Mouse (Mus musculus) stomach, embryonic 15.5 days (tissue): ENCODE measurements at regions not wholly inside any gene's neighbourhood (a gene's known extent, or its start where the extent isn't known, plus 50 kb on each side); places are given as distances from the start of the nearest gene placed in this dataset.

ENCODE experiments used
- ATAC-seq: fragments of 200-750 bp; cut with Nextera tagmentation; 2 replicates; pipeline ENCODE4 v1.8.0; 2017; ENCODE audit warnings: low read depth, moderate number of reproducible peaks, moderate TSS enrichment; ENCODE audit not compliant: insufficient read depth, low FRiP score
- H3K27ac ChIP-seq: fragments of 300-500 bp; sonication (generic); 2 replicates; pipeline ENCODE4 v1.5.1; 2015; ENCODE audit warnings: mild to moderate bottlenecking, inconsistent platforms
- H3K27me3 ChIP-seq: fragments of 300-500 bp; sonication (generic); replicated peaks from 2 replicates; pipeline ENCODE4 v1.6.1; 2015; ENCODE audit warnings: inconsistent platforms
- H3K36me3 ChIP-seq: fragments of 300-500 bp; sonication (generic); 2 replicates; pipeline ENCODE4 v1.6.1; 2015; ENCODE audit warnings: inconsistent platforms
- H3K4me1 ChIP-seq: fragments of 300-500 bp; sonication (generic); 2 replicates; pipeline ENCODE4 v1.6.1; 2015; ENCODE audit warnings: inconsistent platforms
- H3K4me2 ChIP-seq: fragments of 300-500 bp; sonication (generic); 2 replicates; pipeline ENCODE4 v1.6.1; 2015; ENCODE audit warnings: mild to moderate bottlenecking, inconsistent platforms
- H3K4me3 ChIP-seq: fragments of 300-500 bp; sonication (generic); replicated peaks from 2 replicates; pipeline ENCODE4 v1.5.1; 2015; ENCODE audit warnings: inconsistent platforms
- H3K9ac ChIP-seq: fragments of 300-500 bp; sonication (generic); 2 replicates; pipeline ENCODE4 v1.6.1; 2015; ENCODE audit warnings: inconsistent platforms
- H3K9me3 ChIP-seq: fragments of 300-500 bp; sonication (generic); 2 replicates; pipeline ENCODE4 v1.6.1; 2016; ENCODE audit warnings: inconsistent platforms
- WGBS: fragments of 180-500 bp; shearing (Covaris S2); methylation state at CpG from one replicate; pipeline ENCODE4 v1.1.7; 2015; 5-methylcytosine and 5-hydroxymethylcytosine counted together

- no peak overlapping the region for H3K4me2 ChIP-seq
- 0 out of 2 replicates have a peak, but pooled peaks cover 4% of the 10 kb centered on the region for H3K4me1 ChIP-seq
- ATAC-seq: no peak
- no peak overlapping the region for H3K4me3 ChIP-seq
- H3K36me3 ChIP-seq: no peaks in the 10 kb centered on the region
- no peaks in the 10 kb centered on the region for H3K9me3 ChIP-seq
- H3K27ac ChIP-seq: no peak overlapping the region
- no peaks in the 10 kb centered on the region for H3K27me3 ChIP-seq
- no peak overlapping the region for H3K9ac ChIP-seq
Observed at GRCm38 (mm10) chr7:67426076-67426475, 53.4 kb upstream of the Mef2a start.

DNA sequence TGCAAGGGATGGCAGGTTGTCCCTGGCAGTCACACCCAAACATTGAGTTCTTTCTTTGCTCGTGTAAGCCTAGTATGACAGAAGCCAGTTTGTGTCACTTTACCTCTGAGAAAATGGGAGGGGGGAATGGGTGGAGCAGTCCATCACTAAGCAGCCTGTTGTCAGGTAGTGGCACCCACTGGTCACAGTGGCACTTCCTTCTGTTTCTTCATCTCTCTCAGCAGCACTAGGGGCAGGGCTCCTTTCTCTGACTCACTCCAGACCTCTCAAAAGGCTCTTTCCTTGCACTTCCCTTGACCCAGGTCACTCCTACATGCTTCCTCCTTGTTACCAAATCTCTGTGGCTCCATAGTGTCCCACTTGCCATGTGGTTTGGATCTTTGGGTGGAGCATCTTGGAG, 52.9 kb upstream of the Mef2a start:
- WGBS: 40% methylated on average over 1 of the region's 1 CpGs

GRCm38 (mm10) chr7:67424810-67425485, 52.3 kb upstream of the Mef2a start:
- 0 out of 2 replicates have a peak, but pooled peaks cover 6% of the 10 kb centered on the region for H3K4me1 ChIP-seq
- WGBS: 53% methylated on average over 8 of the region's 8 CpGs
- ATAC-seq: no peak

More for the DNA sequence above, 52.9 kb upstream of the Mef2a start:
- no peaks in the 10 kb centered on the region for H3K36me3 ChIP-seq
- 0 out of 2 replicates have a peak overlapping the region, but pooled peaks have one; percentile 9 for H3K27ac ChIP-seq
- no peak overlapping the region for H3K4me3 ChIP-seq
- no peaks in the 10 kb centered on the region for H3K27me3 ChIP-seq
- no peaks in the 10 kb centered on the region for H3K9me3 ChIP-seq
- no peak overlapping the region for H3K9ac ChIP-seq
- 0 out of 2 replicates have a peak, but pooled peaks cover 6% of the 10 kb centered on the region for H3K4me1 ChIP-seq
- no peak overlapping the region for H3K4me2 ChIP-seq
- ATAC-seq: no peak

More at GRCm38 (mm10) chr7:67424810-67425485, 52.3 kb upstream of the Mef2a start:
- peak overlapping the region; percentile 9; the same call in 1 of the 2 replicates for H3K27ac ChIP-seq
- no peak overlapping the region for H3K9ac ChIP-seq
- no peaks in the 10 kb centered on the region for H3K36me3 ChIP-seq
- no peak overlapping the region for H3K4me3 ChIP-seq
- no peak overlapping the region for H3K4me2 ChIP-seq
- H3K9me3 ChIP-seq: no peaks in the 10 kb centered on the region
- no peaks in the 10 kb centered on the region for H3K27me3 ChIP-seq
